In the genomic region with DNA sequence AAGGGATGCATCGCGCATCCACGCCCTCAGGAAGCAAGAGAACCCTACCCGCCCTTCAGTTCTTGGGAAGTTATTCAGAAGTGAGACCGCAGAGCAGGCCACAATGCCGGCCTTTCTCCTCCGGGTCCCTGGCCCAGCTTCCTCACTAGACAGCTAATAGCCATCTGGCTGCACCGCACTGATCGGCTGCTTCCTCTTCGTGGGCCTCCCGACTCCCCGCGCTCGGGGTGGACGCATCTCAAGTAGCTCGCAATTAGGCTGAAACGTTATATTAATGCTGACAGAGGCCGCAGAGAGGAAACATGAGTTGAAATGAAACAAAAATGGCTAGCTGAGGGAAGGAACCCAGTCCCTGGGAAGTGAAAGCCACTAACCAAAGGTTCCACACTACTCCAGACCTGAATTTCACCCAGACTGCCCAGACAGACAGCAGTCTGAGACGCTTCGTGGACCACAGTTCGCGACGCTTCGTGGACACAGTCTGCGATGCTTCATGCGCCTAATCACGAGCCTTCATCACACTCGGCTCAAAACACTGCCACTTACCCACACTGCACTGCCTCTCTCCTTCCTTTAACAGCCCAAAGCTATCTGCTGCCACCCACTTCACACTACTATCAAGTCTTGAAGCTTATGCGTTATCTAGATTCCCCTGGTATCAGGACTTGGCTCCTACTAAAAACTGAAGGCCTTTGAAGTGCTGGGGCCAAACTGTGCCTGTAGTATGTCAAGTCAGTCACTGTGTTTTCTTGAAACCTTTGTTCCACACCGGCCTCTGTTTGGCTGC, we compare ENCODE assay signal across 9 mouse cellular contexts.
DNase-seq lines count a peak whose midpoint lies in the region; ATAC-seq and TF ChIP-seq lines count a peak whose summit lies in the region.
"Had no signal": no experiment of that assay in that cellular context is flagged by ENCODE, and none has a peak within 500 bp of the region (broad histone marks: within the 10 kb centered on the region; RNA-seq: fewer than 3 reads in every experiment).

No protein-coding gene starts in this region.

- no peak overlapping the region for H3K27ac ChIP-seq in forebrain, embryonic 11.5 days (ENCODE audit: low read depth, low read length)
- no peak overlapping the region for H3K27ac ChIP-seq in forebrain, embryonic 12.5 days
- peak overlapping the region; percentile 81 for H3K27ac ChIP-seq in heart, embryonic 12.5 days (ENCODE audit: poor library complexity, severe bottlenecking)
- no peak overlapping the region for H3K27ac ChIP-seq in liver, embryonic 13.5 days
- H3K27ac ChIP-seq in midbrain, postnatal 0 days (ENCODE audit: low read depth, low read length), result no peak overlapping the region
- H3K27ac ChIP-seq: neural tube, embryonic 12.5 days had no signal

- no peak overlapping the region for H3K9ac ChIP-seq in forebrain, embryonic 11.5 days (ENCODE audit: low read length)
- H3K9ac ChIP-seq in forebrain, embryonic 12.5 days, result no peak overlapping the region
- 0 out of 2 replicates have a peak overlapping the region, but pooled peaks have one; percentile 25 for H3K9ac ChIP-seq in heart, embryonic 12.5 days
- H3K9ac ChIP-seq in liver, embryonic 13.5 days, result no peak overlapping the region
- no peak overlapping the region for H3K9ac ChIP-seq in midbrain, postnatal 0 days (replicated peaks; ENCODE audit: low read length, poor library complexity, severe bottlenecking)
- H3K9ac ChIP-seq: neural tube, embryonic 12.5 days had no signal

- no peak overlapping the region for H3K4me3 ChIP-seq in forebrain, embryonic 11.5 days (ENCODE audit: low read depth, low read length)
- H3K4me3 ChIP-seq in forebrain, embryonic 12.5 days (replicated peaks), result no peak overlapping the region
- H3K4me3 ChIP-seq in heart, embryonic 12.5 days, result peak overlapping the region; percentile 14; the same call in 1 of the 2 replicates
- no peak overlapping the region for H3K4me3 ChIP-seq in liver, embryonic 13.5 days (replicated peaks)
- H3K4me3 ChIP-seq in midbrain, postnatal 0 days (ENCODE audit: low read depth, low read length), result no peak overlapping the region
- H3K4me3 ChIP-seq: neural tube, embryonic 12.5 days had no signal

- H3K9me3 ChIP-seq in forebrain, embryonic 11.5 days (ENCODE audit: control insufficient read depth, low read length), result no peaks in the 10 kb centered on the region
- H3K9me3 ChIP-seq in forebrain, embryonic 12.5 days, result no peaks in the 10 kb centered on the region
- H3K9me3 ChIP-seq in heart, embryonic 12.5 days (replicated peaks), result 0 out of 2 replicates have a peak, but pooled peaks cover 2% of the 10 kb centered on the region
- H3K9me3 ChIP-seq in liver, embryonic 13.5 days (replicated peaks), result no peaks in the 10 kb centered on the region
- no peaks in the 10 kb centered on the region for H3K9me3 ChIP-seq in midbrain, postnatal 0 days (ENCODE audit: low read length)
- H3K9me3 ChIP-seq: neural tube, embryonic 12.5 days had no signal

- H3K27me3 ChIP-seq in forebrain, embryonic 11.5 days (ENCODE audit: control insufficient read depth, insufficient read depth, low read length), result no peaks in the 10 kb centered on the region
- no peaks in the 10 kb centered on the region for H3K27me3 ChIP-seq in forebrain, embryonic 12.5 days
- H3K27me3 ChIP-seq in heart, embryonic 12.5 days (replicated peaks), result no peaks in the 10 kb centered on the region
- no peaks in the 10 kb centered on the region for H3K27me3 ChIP-seq in liver, embryonic 13.5 days
- H3K27me3 ChIP-seq in midbrain, postnatal 0 days (ENCODE audit: insufficient read depth, low read length), result no peaks in the 10 kb centered on the region
- H3K27me3 ChIP-seq: neural tube, embryonic 12.5 days had no signal

- no peaks in the 10 kb centered on the region for H3K4me1 ChIP-seq in forebrain, embryonic 11.5 days (replicated peaks; ENCODE audit: control insufficient read depth, insufficient read depth, low read length)
- no peaks in the 10 kb centered on the region; the same call in 1 of the 2 replicates for H3K4me1 ChIP-seq in forebrain, embryonic 12.5 days
- peaks cover 45% of the 10 kb centered on the region for H3K4me1 ChIP-seq in heart, embryonic 12.5 days (replicated peaks)
- H3K4me1 ChIP-seq in liver, embryonic 13.5 days (replicated peaks), result no peaks in the 10 kb centered on the region
- H3K4me1 ChIP-seq in midbrain, postnatal 0 days (ENCODE audit: insufficient read depth, low read length), result no peaks in the 10 kb centered on the region
- H3K4me1 ChIP-seq: neural tube, embryonic 12.5 days had no signal

- no peak overlapping the region for H3K4me2 ChIP-seq in forebrain, embryonic 11.5 days (ENCODE audit: low read depth, low read length, severe bottlenecking)
- H3K4me2 ChIP-seq in forebrain, embryonic 12.5 days, result no peak overlapping the region
- H3K4me2 ChIP-seq in heart, embryonic 12.5 days, result peak overlapping the region; percentile 59
- no peak overlapping the region for H3K4me2 ChIP-seq in liver, embryonic 13.5 days
- no peak overlapping the region for H3K4me2 ChIP-seq in midbrain, postnatal 0 days (ENCODE audit: low read depth, low read length, poor library complexity, severe bottlenecking)
- H3K4me2 ChIP-seq: neural tube, embryonic 12.5 days had no signal

- H3K36me3 ChIP-seq in forebrain, embryonic 11.5 days (ENCODE audit: control insufficient read depth, insufficient read depth, low read length), result no peaks in the 10 kb centered on the region
- no peaks in the 10 kb centered on the region for H3K36me3 ChIP-seq in forebrain, embryonic 12.5 days (replicated peaks)
- H3K36me3 ChIP-seq in heart, embryonic 12.5 days, result no peaks in the 10 kb centered on the region
- H3K36me3 ChIP-seq in liver, embryonic 13.5 days, result no peaks in the 10 kb centered on the region
- H3K36me3 ChIP-seq in midbrain, postnatal 0 days (ENCODE audit: insufficient read depth, low read length), result no peaks in the 10 kb centered on the region
- H3K36me3 ChIP-seq: neural tube, embryonic 12.5 days had no signal

- no peak for DNase-seq in forebrain, embryonic 11.5 days (ENCODE audit: low spot score)
- peak; percentile 35 for DNase-seq in retina, postnatal 1 day
- DNase-seq in retina, embryonic 14.5 days (ENCODE audit: low spot score), result no peak
- peak; percentile 5 for DNase-seq in liver, embryonic 13.5 days
- no peak for DNase-seq in midbrain, postnatal 0 days (ENCODE audit: low spot score)

- 89% methylated on average over 30 of the region's 30 CpGs for WGBS in forebrain, embryonic 11.5 days
- WGBS in forebrain, embryonic 12.5 days, result 85% methylated on average over 30 of the region's 30 CpGs
- 24% methylated on average over 30 of the region's 30 CpGs for WGBS in heart, embryonic 12.5 days
- 39% methylated on average over 30 of the region's 30 CpGs for WGBS in liver, embryonic 13.5 days (ENCODE audit: insufficient replicate concordance)
- 71% methylated on average over 30 of the region's 30 CpGs for WGBS in midbrain, postnatal 0 days

- no peak for TF ChIP-seq CTCF in midbrain, postnatal 0 days (IDR thresholded peaks at IDR 0.05)

- 0 out of 2 replicates have a peak, but pooled peaks have one; percentile 46 for ATAC-seq in forebrain, embryonic 11.5 days (replicated peaks; ENCODE audit: low FRiP score)
- ATAC-seq in forebrain, embryonic 12.5 days (ENCODE audit: low FRiP score), result no peak
- ATAC-seq in heart, embryonic 12.5 days (ENCODE audit: insufficient number of reproducible peaks, low FRiP score), result peak; percentile 56
- no peak for ATAC-seq in liver, embryonic 13.5 days (ENCODE audit: low read depth)
- ATAC-seq in midbrain, postnatal 0 days (ENCODE audit: low FRiP score), result no peak
- no peak for ATAC-seq in cerebellum, adult (ENCODE audit: insufficient number of reproducible peaks, low FRiP score, low TSS enrichment)

Comparison
In these comparisons a context has a peak if more than half of its experiments do, and no peak if none do; other contexts are left out.
1. ATAC-seq: peak in forebrain, embryonic 11.5 days (single experiment) and heart, embryonic 12.5 days (single experiment); none in forebrain, embryonic 12.5 days (single experiment), liver, embryonic 13.5 days (single experiment), midbrain, postnatal 0 days (single experiment) and cerebellum, adult (single experiment).
2. DNase-seq: peak in retina, postnatal 1 day (single experiment) and liver, embryonic 13.5 days (single experiment); none in forebrain, embryonic 11.5 days (single experiment), retina, embryonic 14.5 days (single experiment) and midbrain, postnatal 0 days (single experiment).